Mouse (Mus musculus) CH12.LX (cell line): ENCODE results near the gene Plin2. TPM values are rescaled to one million over a fixed set of nuclear protein-coding genes. Genes with fewer than 3 reads are reported as not detected.

Experiments used
- BHLHE40 ChIP-seq: IDR thresholded peaks from 2 replicates; pipeline ENCODE4 v1.6.1; 2011; ENCODE audit warnings: mild to moderate bottlenecking, low read depth, low read length, improper control_type of control experiment
- EP300 ChIP-seq: IDR thresholded peaks from 2 replicates; pipeline ENCODE4 v1.6.1; 2011; ENCODE audit warnings: low read length, improper control_type of control experiment
- ETS1 ChIP-seq: conservative IDR thresholded peaks from 2 replicates; pipeline ENCODE4 v1.6.1; 2012; ENCODE audit warnings: low read depth, mild to moderate bottlenecking, inconsistent platforms, low read length, improper control_type of control experiment, moderate library complexity
- HCFC1 ChIP-seq: IDR thresholded peaks from 2 replicates; pipeline ENCODE4 v1.6.1; 2012; ENCODE audit warnings: low read depth, mild to moderate bottlenecking, inconsistent platforms, low read length, improper control_type of control experiment
- IRF4 ChIP-seq: IDR thresholded peaks from 2 replicates; pipeline ENCODE4 v1.6.1; 2014; ENCODE audit warnings: low read depth, mild to moderate bottlenecking, inconsistent platforms, low read length, improper control_type of control experiment
- JUN ChIP-seq: IDR thresholded peaks from 2 replicates; pipeline ENCODE4 v1.6.1; 2011; ENCODE audit warnings: low read depth, mild to moderate bottlenecking, low read length, improper control_type of control experiment, moderate library complexity; ENCODE audit not compliant: insufficient read depth
- KAT2A ChIP-seq: IDR thresholded peaks from 2 replicates; pipeline ENCODE4 v1.6.1; 2012; ENCODE audit warnings: low read length, improper control_type of control experiment, inconsistent platforms; ENCODE audit not compliant: insufficient replicate concordance
- NRF1 ChIP-seq: IDR thresholded peaks from 2 replicates; pipeline ENCODE4 v1.6.1; 2014; ENCODE audit warnings: low read depth, mild to moderate bottlenecking, inconsistent platforms, low read length, improper control_type of control experiment, moderate library complexity
- POLR2AphosphoS2 ChIP-seq: IDR thresholded peaks from 2 replicates; pipeline ENCODE4 v1.6.1; 2011; ENCODE audit warnings: low read depth, low read length, improper control_type of control experiment
- TCF12 ChIP-seq: IDR thresholded peaks from 2 replicates; pipeline ENCODE4 v1.6.1; 2014; ENCODE audit warnings: low read depth, mild to moderate bottlenecking, inconsistent platforms, low read length, improper control_type of control experiment
- polyA plus RNA-seq: library from polyadenylated mRNA; unstranded; fragments of >175 nt; gene quantifications from 2 replicates; pipeline ENCODE4 v1.2.1, GENCODE M21; 2012; ENCODE audit warnings: low read depth; ENCODE audit not compliant: insufficient read length
- total RNA-seq, 2 experiments: library from RNA; depleted of rRNA; stranded (reverse); fragments of 300-350 nt in 1 of 2; fragments of >200 nt in 1 of 2; gene quantifications; 2 replicates each; pipeline ENCODE4 v1.2.3; 2012 to 2014

Gene Plin2
- total and polyA plus RNA-seq, 3 experiments: 13.4 to 44.9 (median 22.9) TPM

GRCm38 (mm10) chr4:86611524-86612288 lies 58.2 kb downstream of the Plin2 start, which contains the start of gene Haus6 (continued):
- no peak for TF ChIP-seq EP300
- TF ChIP-seq POLR2AphosphoS2: 0 out of 2 replicates have a peak, but pooled peaks have one; percentile 31
- peak; percentile 99 for TF ChIP-seq HCFC1
- TF ChIP-seq IRF4: peak; percentile 71
- peak; percentile 90 for TF ChIP-seq TCF12
- TF ChIP-seq NRF1: peak; percentile 97
- TF ChIP-seq KAT2A: peak; percentile 97
- 0 out of 2 replicates have a peak, but pooled peaks have one; percentile 2 for TF ChIP-seq JUN
- peak; percentile 10; the same call in 1 of the 2 replicates for TF ChIP-seq BHLHE40
- TF ChIP-seq ETS1: no peak

Other genes with a start within 250 kb of the Plin2 start
- not detected in 2 replicates for gene Saxo1, start 111.7 kb downstream of the Plin2 start, total RNA-seq (2012; rRNA removed)
- not detected in 2 replicates for gene Saxo1, start 111.7 kb downstream of the Plin2 start, total RNA-seq (2014; rRNA removed)
- gene Saxo1, start 111.7 kb downstream of the Plin2 start, polyA plus RNA-seq: not detected in 2 replicates
- gene Rraga, start 94.4 kb downstream of the Plin2 start, total RNA-seq (2012; rRNA removed): 12.3 and 13.6 TPM in 2 replicates
- 29.3 and 38.3 TPM in 2 replicates for gene Rraga, start 94.4 kb downstream of the Plin2 start, total RNA-seq (2014; rRNA removed)
- 87.3 and 96.2 TPM in 2 replicates for gene Rraga, start 94.4 kb downstream of the Plin2 start, polyA plus RNA-seq
- 35.9 and 39.0 TPM in 2 replicates for gene Haus6, start 58.0 kb downstream of the Plin2 start, total RNA-seq (2012; rRNA removed)
- gene Haus6, start 58.0 kb downstream of the Plin2 start, total RNA-seq (2014; rRNA removed): 23.4 and 25.5 TPM in 2 replicates
- gene Haus6, start 58.0 kb downstream of the Plin2 start, polyA plus RNA-seq: 23.3 and 26.3 TPM in 2 replicates
- 4.2 and 4.4 TPM in 2 replicates for gene Dennd4c, start 78.5 kb upstream of the Plin2 start, total RNA-seq (2012; rRNA removed)
- gene Dennd4c, start 78.5 kb upstream of the Plin2 start, total RNA-seq (2014; rRNA removed): 4.0 and 4.9 TPM in 2 replicates
- 3.5 and 4.6 TPM in 2 replicates for gene Dennd4c, start 78.5 kb upstream of the Plin2 start, polyA plus RNA-seq
- gene Rps6, start 187.4 kb upstream of the Plin2 start, total RNA-seq (2012; rRNA removed): 3,137 and 3,171 TPM in 2 replicates
- gene Rps6, start 187.4 kb upstream of the Plin2 start, total RNA-seq (2014; rRNA removed): 3,620 and 3,826 TPM in 2 replicates
- 1,709 and 2,128 TPM in 2 replicates for gene Rps6, start 187.4 kb upstream of the Plin2 start, polyA plus RNA-seq
- gene Acer2, start 204.3 kb upstream of the Plin2 start, total RNA-seq (2012; rRNA removed): 0.13 and 0.17 TPM in 2 replicates
- gene Acer2, start 204.3 kb upstream of the Plin2 start, total RNA-seq (2014; rRNA removed): 0.09 and 0.22 TPM in 2 replicates
- gene Acer2, start 204.3 kb upstream of the Plin2 start, polyA plus RNA-seq: 0.16 and 0.29 TPM in 2 replicates